In the genomic region with DNA sequence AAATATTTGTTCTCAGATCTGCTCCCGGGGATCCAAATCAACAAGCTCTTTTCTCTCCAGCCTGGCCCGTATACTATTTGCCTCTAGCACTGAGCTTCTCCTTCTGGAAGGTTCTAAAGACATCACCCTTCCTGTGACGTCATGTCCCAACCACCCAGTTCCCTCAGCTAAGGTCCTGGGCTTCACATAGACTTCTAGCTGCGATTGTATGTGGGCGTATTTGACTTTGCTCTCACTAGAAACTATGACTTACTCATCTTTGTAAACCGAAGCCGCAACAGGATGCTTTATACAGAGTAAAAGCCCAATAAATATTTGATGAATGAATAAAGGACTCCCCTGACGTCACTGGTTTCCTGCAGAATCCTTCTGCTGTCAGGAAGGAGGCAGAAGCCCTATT, we compare ENCODE assay signal across 22 mouse cellular contexts. TPM values are rescaled to one million over a fixed set of nuclear protein-coding genes. Genes with fewer than 3 reads are reported as not detected.
DNase-seq lines count a peak whose midpoint lies in the region; ATAC-seq and TF ChIP-seq lines count a peak whose summit lies in the region.
"Had no signal": no experiment of that assay in that cellular context is flagged by ENCODE, and none has a peak within 500 bp of the region (broad histone marks: within the 10 kb centered on the region; RNA-seq: fewer than 3 reads in every experiment).

No protein-coding gene starts in this region.

- H3K9ac ChIP-seq in kidney, postnatal 0 days (ENCODE audit: low read depth, low read length) = no peak overlapping the region
- no peak overlapping the region for H3K9ac ChIP-seq in liver, embryonic 12.5 days
- H3K9ac ChIP-seq: forebrain, embryonic 13.5 days; heart, embryonic 12.5 days; hindbrain, embryonic 13.5 days; intestine, embryonic 15.5 days; lung, embryonic 14.5 days; midbrain, embryonic 15.5 days had no signal

- no peak overlapping the region for H3K4me2 ChIP-seq in kidney, postnatal 0 days (ENCODE audit: low read length)
- peak overlapping the region; percentile 37 for H3K4me2 ChIP-seq in myocyte (ENCODE audit: low read depth)
- H3K4me2 ChIP-seq in liver, embryonic 12.5 days = no peak overlapping the region
- H3K4me2 ChIP-seq: forebrain, embryonic 13.5 days; heart, embryonic 12.5 days; hindbrain, embryonic 13.5 days; intestine, embryonic 15.5 days; liver, embryonic 11.5 days; lung, embryonic 14.5 days; midbrain, embryonic 15.5 days had no signal

- TF ChIP-seq CTCF in kidney, postnatal 0 days (IDR thresholded peaks at IDR 0.05; ENCODE audit: low read depth) = no peak

- DNase-seq in kidney, postnatal 0 days (ENCODE audit: low spot score) = peak; percentile 17
- no peak for DNase-seq in kidney, adult 9 months
- DNase-seq in 3T3-L1 (ENCODE audit: low read depth, low spot score) = peak; percentile 95
- peak; percentile 89 for DNase-seq in NIH3T3 (ENCODE audit: low read depth)
- no peak for DNase-seq in gastrocnemius, postnatal 4 days (ENCODE audit: low spot score in 2 of 2)
- DNase-seq: cerebellum, adult 18-20 months; gastrocnemius, postnatal 25 days; heart, postnatal 14 days; kidney, postnatal 4 days; layer of hippocampus, adult 9-11 months; lung, embryonic 14.5 days had no signal

- ATAC-seq in kidney, postnatal 0 days (replicated peaks; ENCODE audit: low FRiP score, low read depth) = no peak
- ATAC-seq in liver, embryonic 12.5 days = no peak
- ATAC-seq: forebrain, embryonic 13.5 days; midbrain, embryonic 15.5 days had no signal

- no peaks in the 10 kb centered on the region for H3K9me3 ChIP-seq in kidney, postnatal 0 days (replicated peaks; ENCODE audit: low read length)
- H3K9me3 ChIP-seq in liver, embryonic 12.5 days (replicated peaks) = no peaks in the 10 kb centered on the region
- H3K9me3 ChIP-seq: forebrain, embryonic 13.5 days; heart, embryonic 12.5 days; hindbrain, embryonic 13.5 days; intestine, embryonic 15.5 days; limb, embryonic 10.5 days; midbrain, embryonic 15.5 days had no signal

- peaks cover 8% of the 10 kb centered on the region; the same call in 1 of the 2 replicates for H3K4me1 ChIP-seq in kidney, postnatal 0 days (replicated peaks; ENCODE audit: insufficient read depth, low read length)
- H3K4me1 ChIP-seq in liver, embryonic 12.5 days = no peaks in the 10 kb centered on the region
- H3K4me1 ChIP-seq: forebrain, embryonic 13.5 days; hindbrain, embryonic 13.5 days; limb, embryonic 10.5 days; midbrain, embryonic 15.5 days had no signal

- no peak overlapping the region for H3K4me3 ChIP-seq in kidney, postnatal 0 days (replicated peaks; ENCODE audit: low read depth, low read length)
- no peak overlapping the region for H3K4me3 ChIP-seq in myocyte
- H3K4me3 ChIP-seq in liver, embryonic 12.5 days = no peak overlapping the region
- H3K4me3 ChIP-seq: erythroblast, embryonic 14.5 days; forebrain, embryonic 13.5 days; heart, embryonic 12.5 days; hindbrain, embryonic 13.5 days; intestine, embryonic 15.5 days; left cerebral cortex, adult 2 months; limb, embryonic 10.5 days; midbrain, embryonic 15.5 days had no signal

- no peak for TF ChIP-seq POLR2A in myocyte (IDR thresholded peaks at IDR 0.05; ENCODE audit: insufficient read length, low read depth)

- no peaks in the 10 kb centered on the region for H3K36me3 ChIP-seq in kidney, postnatal 0 days (ENCODE audit: insufficient read depth, low read length)
- no peaks in the 10 kb centered on the region for H3K36me3 ChIP-seq in myocyte (ENCODE audit: control insufficient read depth, insufficient read depth)
- H3K36me3 ChIP-seq in liver, embryonic 12.5 days = no peaks in the 10 kb centered on the region
- H3K36me3 ChIP-seq: heart, embryonic 12.5 days; hindbrain, embryonic 13.5 days; intestine, embryonic 15.5 days; limb, embryonic 10.5 days; midbrain, embryonic 15.5 days had no signal

- 70% methylated on average over 8 of the region's 8 CpGs for WGBS in kidney, postnatal 0 days
- WGBS in liver, embryonic 12.5 days (ENCODE audit: insufficient replicate concordance) = 66% methylated on average over 8 of the region's 8 CpGs

- no peak overlapping the region for H3ac ChIP-seq in myocyte (ENCODE audit: control insufficient read depth, insufficient read length)

- H3K27ac ChIP-seq in kidney, postnatal 0 days = no peak overlapping the region
- H3K27ac ChIP-seq in liver, embryonic 12.5 days = no peak overlapping the region
- H3K27ac ChIP-seq: forebrain, embryonic 13.5 days; hindbrain, embryonic 13.5 days; intestine, embryonic 15.5 days; left cerebral cortex, adult 2 months; limb, embryonic 10.5 days; midbrain, embryonic 15.5 days had no signal

- no peaks in the 10 kb centered on the region for H3K79me2 ChIP-seq in myocyte (ENCODE audit: control insufficient read depth, insufficient read depth)

- H3K27me3 ChIP-seq in kidney, postnatal 0 days (ENCODE audit: insufficient read depth, low read length) = no peaks in the 10 kb centered on the region
- H3K27me3 ChIP-seq in myocyte (ENCODE audit: control insufficient read depth, insufficient read depth, insufficient read length) = no peaks in the 10 kb centered on the region
- H3K27me3 ChIP-seq in liver, embryonic 12.5 days (replicated peaks) = no peaks in the 10 kb centered on the region
- H3K27me3 ChIP-seq: forebrain, embryonic 13.5 days; heart, embryonic 12.5 days; hindbrain, embryonic 13.5 days; intestine, embryonic 15.5 days; midbrain, embryonic 15.5 days had no signal

TF ChIP-seq in myocyte, 11 proteins besides CTCF, POLR2A, EP300 and RAD21:
- no peak for TF ChIP-seq MYOG (IDR thresholded peaks at IDR 0.05; ENCODE audit: control insufficient read depth in 1 of 3, insufficient read depth in 1 of 3, insufficient read length in 2 of 3, low read depth in 2 of 3)
- TF ChIP-seq SRF (IDR thresholded peaks at IDR 0.05; ENCODE audit: control insufficient read depth, insufficient read length, low read depth) = no peak
- no peak for TF ChIP-seq CEBPB (IDR thresholded peaks at IDR 0.05; ENCODE audit: insufficient read depth, poor library complexity, severe bottlenecking)

RNA-seq across cellular contexts. Expression of a gene that starts 7.2 kb away (rescaled TPM):
- polyA plus RNA-seq in kidney, postnatal 0 days (2015; fragmentation: Nextera tagmentation; extraction: Ambion mirVana) = 105 and 119 TPM in 2 replicates
- 0.10 TPM for polyA plus RNA-seq in myocyte (2012; fragmentation: generic; extraction: Trizol)
- polyA plus RNA-seq in liver, embryonic 12.5 days (2016; fragmentation: Nextera tagmentation; extraction: Ambion mirVana) = 9.0 and 9.4 TPM in 2 replicates
- total RNA-seq in gastrocnemius, postnatal 4 days (2021) = 1 to 10 TPM; 2.7 to 6.7 TPM

Comparison
In these comparisons a context has a peak if more than half of its experiments do, and no peak if none do; other contexts are left out.
1. DNase-seq: peak in kidney, postnatal 0 days (single experiment), 3T3-L1 (single experiment) and NIH3T3 (single experiment); none in kidney, adult 9 months (single experiment) and gastrocnemius, postnatal 4 days (0 of 2).
2. RNA of a gene that starts 7.2 kb away (polyA plus RNA-seq): 105 to 119 TPM in kidney, postnatal 0 days; 9.0 to 9.4 TPM in liver, embryonic 12.5 days and 0.10 TPM in myocyte (single experiment); every median in the first group is over 10 times any median in the second.